Mouse (Mus musculus): ENCODE results near the gene Ifi35.
"Not testable (repeated sequence)": the region's sequence is repeated elsewhere in the genome, so short reads cannot be mapped to it uniquely, and the experiment has no call there.

The Ifi35 gene

GRCm38 (mm10) chr11:101448274-101448746, at the start of gene Ifi35:
Gene Ifi35, plus strand, starts transcription at chr11:101448407.
- DNase-seq (ENCODE audit: low spot score), result peak; percentile 49

GRCm38 (mm10) chr11:101415306-101415705, 32.9 kb upstream of the Ifi35 start:
- peak; percentile 9 for DNase-seq (ENCODE audit: low spot score)

GRCm38 (mm10) chr11:101416433-101417100, 31.6 kb upstream of the Ifi35 start:
- peak; percentile 47 for DNase-seq (ENCODE audit: low spot score)

GRCm38 (mm10) chr11:101417101-101417855, 30.9 kb upstream of the Ifi35 start, which contains the start of gene Aarsd1:
Gene Aarsd1, minus strand, starts transcription at chr11:101417615.
- peak; percentile 89 for DNase-seq (ENCODE audit: low spot score)

GRCm38 (mm10) chr11:101418991-101419390, 29.2 kb upstream of the Ifi35 start:
- no peak for DNase-seq (ENCODE audit: low spot score)

GRCm38 (mm10) chr11:101419610-101420009, 28.6 kb upstream of the Ifi35 start:
- peak; percentile 44 for DNase-seq (ENCODE audit: low spot score)

GRCm38 (mm10) chr11:101420148-101420547, 28.1 kb upstream of the Ifi35 start:
- DNase-seq (ENCODE audit: low spot score), result no peak

- DNase-seq (ENCODE audit: low spot score), result no peak
Observed at GRCm38 (mm10) chr11:101424105-101424851, 23.9 kb upstream of the Ifi35 start, which contains the start of gene Gm27029. Gene Gm27029, minus strand, starts transcription at chr11:101424796.

- peak; percentile 99 for DNase-seq (ENCODE audit: low spot score)
Observed at GRCm38 (mm10) chr11:101424925-101425813, 23.0 kb upstream of the Ifi35 start, which contains the start of the genes Rundc1 and Ptges3l. Gene Rundc1, plus strand, starts transcription at chr11:101425085. Gene Ptges3l, minus strand, starts transcription at chr11:101425333.

- no peak for DNase-seq (ENCODE audit: low spot score)
Observed at GRCm38 (mm10) chr11:101426165-101426564, 22.0 kb upstream of the Ifi35 start.

- DNase-seq (ENCODE audit: low spot score), result no peak
Observed at GRCm38 (mm10) chr11:101431327-101431726, 16.9 kb upstream of the Ifi35 start.

GRCm38 (mm10) chr11:101433396-101433795, 14.8 kb upstream of the Ifi35 start:
- DNase-seq (ENCODE audit: low spot score), result no peak

GRCm38 (mm10) chr11:101435831-101436230, 12.4 kb upstream of the Ifi35 start:
- no peak for DNase-seq (ENCODE audit: low spot score)

- no peak for DNase-seq (ENCODE audit: low spot score)
Observed at GRCm38 (mm10) chr11:101436916-101437315, 11.3 kb upstream of the Ifi35 start.

- not testable (repeated sequence) for DNase-seq (ENCODE audit: low spot score)
Observed at GRCm38 (mm10) chr11:101438006-101438405, 10.2 kb upstream of the Ifi35 start.

GRCm38 (mm10) chr11:101441450-101442126, 6.6 kb upstream of the Ifi35 start:
- not testable (repeated sequence) for DNase-seq (ENCODE audit: low spot score)

GRCm38 (mm10) chr11:101442127-101442693, 6.0 kb upstream of the Ifi35 start, which contains the start of gene Rpl27:
Gene Rpl27, plus strand, starts transcription at chr11:101442298.
- DNase-seq (ENCODE audit: low spot score), result peak; percentile 99

- DNase-seq (ENCODE audit: low spot score), result no peak
Observed at GRCm38 (mm10) chr11:101442760-101443159, 5.4 kb upstream of the Ifi35 start.

GRCm38 (mm10) chr11:101446319-101446718, 1.9 kb upstream of the Ifi35 start:
- DNase-seq (ENCODE audit: low spot score), result no peak

- not testable (repeated sequence) for DNase-seq (ENCODE audit: low spot score)
Observed at GRCm38 (mm10) chr11:101446860-101447259, 1.3 kb upstream of the Ifi35 start.
